Mouse (Mus musculus) left cerebral cortex, adult 2 months (tissue): ENCODE results near the gene Ighmbp2. TPM values are rescaled to one million over a fixed set of nuclear protein-coding genes. Genes with fewer than 3 reads are reported as not detected.

ENCODE experiments used
- DNase-seq, 2 experiments: peaks; one replicate each; pipeline ENCODE4 v3.0.0; 2021 to 2022; ENCODE audit warnings: low spot score in 2 of 2, mixed read lengths in 1 of 2; ENCODE audit errors: extremely low spot score in 1 of 2
- H3K27ac ChIP-seq: fragments of 200-600 bp; 2 replicates; pipeline ENCODE4 v1.8.1; 2022
- H3K4me3 ChIP-seq: fragments of 200-600 bp; 2 replicates; pipeline ENCODE4 v1.8.1; 2022
- CTCF ChIP-seq: fragments of 200-600 bp; IDR thresholded peaks from 2 replicates; pipeline ENCODE4 v1.8.1; 2022; ENCODE audit warnings: antibody characterized with exemption, mild to moderate bottlenecking, moderate library complexity
- intact Hi-C: fragments of 180-260 bp; cut with DNase I; formaldehyde crosslinking; loops from one replicate; pipeline ENCODE4 v1.15.1; 2025
- total RNA-seq, 2 experiments: library from RNA; stranded (reverse); gene quantifications; 2 replicates each; pipeline ENCODE4 v1.2.3; 2021

Ighmbp2 gene
- total RNA-seq, 2 experiments from 2014 or later, result 9.4 to 11.0 TPM

GRCm38 (mm10) chr19:3320801-3321200 is 38.0 kb upstream of the Ighmbp2 start:
- H3K4me3 ChIP-seq, result no peak overlapping the region
- intact Hi-C loops, result no loop called here
- peak; percentile 55 for TF ChIP-seq CTCF
- DNase-seq, result no peak
- H3K27ac ChIP-seq, result no peak overlapping the region

- intact Hi-C loops, result no loop called here
- DNase-seq, result no peak
- Histone ChIP-seq H3K27ac (no peak overlapping the region), H3K4me3 (no peak overlapping the region)
- TF ChIP-seq CTCF, result no peak
Observed at GRCm38 (mm10) chr19:3320086-3320485, 37.3 kb upstream of the Ighmbp2 start.

GRCm38 (mm10) chr19:3319341-3319740 is 36.5 kb upstream of the Ighmbp2 start:
- intact Hi-C loops, result no loop called here
- H3K4me3 ChIP-seq, result no peak overlapping the region
- no peak for DNase-seq
- TF ChIP-seq CTCF, result no peak
- no peak overlapping the region for H3K27ac ChIP-seq

GRCm38 (mm10) chr19:3307175-3307949 is 24.5 kb upstream of the Ighmbp2 start:
- intact Hi-C loops, result no loop called here
- Histone ChIP-seq H3K27ac (no peak overlapping the region), H3K4me3 (no peak overlapping the region)
- DNase-seq, result no peak
- no peak for TF ChIP-seq CTCF

GRCm38 (mm10) chr19:3304017-3304416 is 21.2 kb upstream of the Ighmbp2 start:
- no peak for TF ChIP-seq CTCF
- DNase-seq, result no peak
- Histone ChIP-seq H3K4me3 (no peak overlapping the region), H3K27ac (no peak overlapping the region)
- intact Hi-C loops, result no loop called here

GRCm38 (mm10) chr19:3297775-3298174 is 15.0 kb upstream of the Ighmbp2 start:
- no peak for TF ChIP-seq CTCF
- no peak overlapping the region for H3K27ac ChIP-seq
- H3K4me3 ChIP-seq, result no peak overlapping the region
- DNase-seq, result no peak
- intact Hi-C loops, result no loop called here

- TF ChIP-seq CTCF, result no peak
- no peak overlapping the region for H3K4me3 ChIP-seq
- H3K27ac ChIP-seq, result no peak overlapping the region
- DNase-seq, result no peak
- intact Hi-C loops, result no loop called here
Observed at GRCm38 (mm10) chr19:3297034-3297433, 14.2 kb upstream of the Ighmbp2 start.

- intact Hi-C loops, result no loop called here
- no peak for TF ChIP-seq CTCF
- DNase-seq, result no peak
- Histone ChIP-seq H3K4me3 (no peak overlapping the region), H3K27ac (no peak overlapping the region)
Observed at GRCm38 (mm10) chr19:3295245-3295644, 12.4 kb upstream of the Ighmbp2 start.

- Histone ChIP-seq H3K4me3 (no peak overlapping the region), H3K27ac (no peak overlapping the region)
- intact Hi-C loops, result loop anchor here (1.0 kb wide), 1 partner anchor 158 kb away; no protein-coding TSS in a partner anchor
- no peak for TF ChIP-seq CTCF
- no peak for DNase-seq
Observed at GRCm38 (mm10) chr19:3292993-3293392, 10.2 kb upstream of the Ighmbp2 start.

- H3K27ac ChIP-seq, result no peak overlapping the region
- peak; percentile 92 for TF ChIP-seq CTCF
- intact Hi-C loops, result loop anchor here (1.0 kb wide), 1 partner anchor 159 kb away; no protein-coding TSS in a partner anchor
- DNase-seq, result peak; percentile 44 to 66
- no peak overlapping the region for H3K4me3 ChIP-seq
Observed at GRCm38 (mm10) chr19:3292028-3292427, 9.2 kb upstream of the Ighmbp2 start.

GRCm38 (mm10) chr19:3289006-3289405 is 6.2 kb upstream of the Ighmbp2 start:
- H3K27ac ChIP-seq, result no peak overlapping the region
- no peak for DNase-seq
- TF ChIP-seq CTCF, result no peak
- intact Hi-C loops, result no loop called here
- H3K4me3 ChIP-seq, result no peak overlapping the region

GRCm38 (mm10) chr19:3281886-3282285 is 931 bp downstream of the Ighmbp2 start:
- TF ChIP-seq CTCF, result no peak
- intact Hi-C loops, result no loop called here
- H3K27ac ChIP-seq, result no peak overlapping the region
- no peak for DNase-seq
- H3K4me3 ChIP-seq, result peak overlapping the region; percentile 70

- DNase-seq, result no peak
- H3K27ac ChIP-seq, result no peak overlapping the region
- no peak for TF ChIP-seq CTCF
- intact Hi-C loops, result no loop called here
- H3K4me3 ChIP-seq, result no peak overlapping the region
Observed at GRCm38 (mm10) chr19:3275744-3276365, 7.0 kb downstream of the Ighmbp2 start.
